Mouse (Mus musculus): ENCODE measurements around the gene Ubp1.

Ubp1 gene

DNA sequence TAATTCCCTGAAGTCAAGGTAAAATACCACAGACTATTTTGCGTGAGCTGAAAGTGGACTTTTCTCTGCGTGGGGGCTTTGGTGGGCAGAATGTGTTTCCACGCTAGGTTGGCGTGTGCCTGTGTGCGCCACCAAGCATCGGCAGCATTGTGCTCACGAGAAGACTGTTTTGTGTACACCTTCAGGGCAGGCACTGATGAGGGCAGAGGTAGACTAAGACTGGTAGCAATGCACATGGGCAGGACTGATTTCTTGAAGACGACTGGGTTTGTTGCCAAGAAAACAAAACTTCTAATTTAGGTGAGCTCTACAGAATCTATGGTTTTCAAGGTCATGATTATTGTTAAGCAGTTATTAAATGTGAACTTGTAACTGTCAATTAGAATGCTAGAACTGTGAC is 38.7 kb downstream of the Ubp1 start:
- DNase-seq (ENCODE audit: low spot score in 2 of 2) = no peak

DNA sequence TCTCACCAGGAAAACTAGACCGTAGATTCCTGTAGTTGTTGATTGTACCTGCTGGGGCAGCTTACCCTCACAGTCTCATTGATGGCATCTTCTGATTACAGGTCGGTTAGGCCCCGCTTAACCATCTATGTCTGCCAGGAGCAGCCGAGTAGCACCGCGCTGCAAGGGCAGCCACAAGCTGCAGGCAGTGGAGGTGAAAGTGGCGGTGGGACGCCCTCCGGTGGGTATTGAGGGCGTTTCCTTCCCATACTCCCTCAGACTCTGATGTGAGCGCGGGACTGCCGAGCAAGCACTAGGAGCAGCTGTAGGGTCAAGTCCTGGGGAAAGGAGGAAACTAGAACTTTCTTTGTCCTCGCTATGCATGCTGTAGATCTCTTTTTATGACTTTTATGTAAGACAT is 39.3 kb downstream of the Ubp1 start:
- no peak for DNase-seq (ENCODE audit: low spot score in 2 of 2)

DNA sequence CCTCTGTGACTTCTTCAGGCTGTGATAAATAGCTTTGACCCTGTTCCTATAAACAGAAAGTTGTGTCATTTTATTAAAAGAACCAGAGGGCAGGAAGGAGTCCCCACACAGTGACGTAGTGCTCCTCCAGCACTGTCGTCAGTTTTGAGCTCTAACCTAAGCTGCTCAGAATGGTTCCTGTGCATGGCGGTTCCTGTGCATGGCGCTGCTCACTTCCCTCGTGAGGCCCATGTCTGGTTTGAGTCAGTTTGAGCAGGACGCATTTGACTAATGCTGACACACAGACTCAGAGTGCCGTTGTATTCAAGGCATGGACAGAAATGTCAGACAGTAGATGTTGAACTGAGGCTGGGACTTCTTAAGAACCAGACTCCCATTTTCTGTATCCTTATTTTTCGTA is 40.9 kb downstream of the Ubp1 start:
- DNase-seq (ENCODE audit: low spot score in 2 of 2) = no peak

DNA sequence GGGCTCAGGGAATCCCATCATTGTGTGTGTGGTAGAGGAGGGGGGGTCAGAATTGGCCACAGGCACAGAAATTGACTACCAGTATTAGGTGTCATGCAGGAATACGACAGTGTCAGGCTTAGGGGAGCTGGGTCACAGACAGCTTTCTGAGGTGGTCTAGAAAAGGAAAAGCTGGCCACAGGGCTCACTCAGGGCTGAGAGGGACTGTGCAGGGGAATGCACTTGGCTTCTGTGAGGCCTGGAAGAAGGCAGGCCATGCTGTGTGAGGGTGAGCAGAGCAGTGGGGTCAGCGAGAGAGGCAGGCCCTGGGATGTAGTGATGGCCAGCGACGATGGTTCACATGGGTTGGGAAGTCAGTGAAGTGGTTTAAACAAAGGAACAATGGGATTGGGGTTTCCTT is 43.1 kb downstream of the Ubp1 start:
- DNase-seq (ENCODE audit: low spot score in 2 of 2) = no peak

DNA sequence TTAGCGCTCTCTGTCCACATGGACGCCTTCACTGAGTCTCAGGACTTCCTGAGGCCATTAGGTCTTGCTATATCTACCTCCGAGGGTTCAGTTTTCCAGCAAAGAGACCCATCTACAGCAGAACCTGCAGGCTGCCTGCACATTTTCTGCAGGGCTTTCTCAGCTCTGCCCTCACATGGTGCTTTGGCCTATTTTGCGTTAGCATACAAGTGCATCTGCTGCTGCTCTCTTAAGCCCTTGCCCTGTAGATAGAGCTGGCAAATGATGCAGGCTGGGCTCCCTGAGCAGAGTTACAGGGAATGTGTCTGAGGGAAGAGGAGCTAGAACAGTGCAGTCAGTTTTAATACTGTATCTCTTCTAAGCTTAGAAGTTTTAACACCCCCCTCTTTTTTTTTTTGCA is 44.2 kb downstream of the Ubp1 start:
- DNase-seq (ENCODE audit: low spot score in 2 of 2) = no peak

DNA sequence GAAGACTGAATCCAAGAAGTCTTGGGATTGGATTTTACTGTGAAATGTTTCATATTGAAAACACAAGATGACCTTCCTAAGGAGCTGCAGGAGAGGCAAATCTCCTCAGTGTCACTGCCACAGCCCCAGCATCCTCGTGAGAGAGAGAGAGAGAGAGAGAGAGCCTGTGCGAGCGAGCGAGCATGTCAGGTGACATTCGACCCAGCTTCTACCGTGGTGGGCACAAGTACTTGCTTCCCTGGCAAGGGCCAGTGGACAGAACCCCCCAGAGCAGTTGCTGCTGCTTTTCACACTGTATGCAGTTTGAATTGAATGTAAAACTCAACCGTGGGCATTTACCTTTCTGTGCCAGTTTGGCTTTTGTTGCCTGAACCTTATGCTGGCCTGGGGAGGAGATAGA is 44.7 kb downstream of the Ubp1 start:
- no peak for DNase-seq (ENCODE audit: low spot score in 2 of 2)

DNA sequence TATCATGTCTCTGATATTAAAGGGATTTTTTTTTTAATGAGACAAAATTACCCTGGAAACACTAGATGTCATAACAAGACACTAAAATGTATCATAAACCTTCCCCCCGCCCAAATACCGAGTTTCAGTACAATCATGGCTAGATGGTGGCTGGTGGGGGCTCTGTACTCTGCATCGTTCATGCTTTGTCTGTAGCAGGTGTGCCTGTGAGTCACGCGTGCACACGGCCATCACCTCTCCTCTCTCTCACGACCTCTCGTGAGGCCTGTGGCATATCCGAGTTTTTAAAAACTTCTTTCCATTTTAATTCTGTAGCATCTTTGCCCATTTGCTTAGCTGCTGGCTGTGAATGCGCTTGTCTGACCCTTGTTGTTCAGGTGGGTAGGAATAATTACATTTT is 45.5 kb downstream of the Ubp1 start:
- no peak for DNase-seq (ENCODE audit: low spot score in 2 of 2)

DNA sequence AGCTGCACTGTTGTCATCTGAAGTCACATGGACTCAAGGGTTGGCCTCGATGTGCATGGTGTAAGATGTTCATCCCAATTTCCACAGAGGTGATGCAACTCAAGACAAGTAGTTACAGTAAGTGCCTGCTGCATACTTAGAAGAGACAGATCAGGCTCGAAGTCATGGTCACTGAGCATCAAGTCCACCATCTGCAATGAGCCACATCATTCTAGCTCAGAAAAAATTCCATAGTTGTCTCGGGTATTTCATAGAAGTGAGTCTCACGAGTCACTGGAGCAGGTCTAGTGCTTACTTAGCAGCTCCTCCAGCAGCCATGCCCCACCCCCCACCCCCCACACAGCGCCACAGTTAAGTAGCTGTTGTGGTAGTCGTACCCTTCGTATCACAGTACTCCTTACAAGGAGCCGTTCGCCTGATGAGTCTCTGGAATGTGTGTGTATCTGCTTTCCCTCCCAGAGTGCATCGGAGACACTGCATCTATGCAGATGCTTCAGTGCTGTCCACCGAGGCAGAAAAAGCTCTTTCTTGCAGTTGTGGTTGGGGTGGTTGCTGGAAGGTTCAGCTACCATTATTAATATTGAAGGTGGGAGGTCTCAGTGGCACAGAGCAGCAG is 46.6 kb downstream of the Ubp1 start:
- no peak for DNase-seq (ENCODE audit: low spot score in 2 of 2)

DNA sequence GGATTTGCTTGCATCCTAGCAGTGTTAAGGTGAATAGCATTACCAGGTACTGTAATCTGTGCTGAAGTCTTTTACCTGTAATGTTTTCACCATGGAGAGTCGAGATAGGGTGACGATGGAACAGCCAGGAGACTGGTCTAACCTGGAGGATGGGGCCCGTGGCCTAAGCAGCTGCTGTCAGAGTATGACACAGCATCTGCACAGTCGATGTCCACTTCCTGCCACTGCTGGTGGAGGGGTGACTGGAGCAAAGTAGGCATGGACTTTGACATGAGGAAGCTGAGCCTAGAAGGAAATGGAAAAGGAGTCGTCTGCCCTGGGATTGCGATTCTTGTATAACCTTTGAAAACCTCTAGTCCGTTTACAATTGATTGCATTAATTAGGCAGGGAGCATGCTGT is 47.9 kb downstream of the Ubp1 start:
- no peak for DNase-seq (ENCODE audit: low spot score in 2 of 2)

DNA sequence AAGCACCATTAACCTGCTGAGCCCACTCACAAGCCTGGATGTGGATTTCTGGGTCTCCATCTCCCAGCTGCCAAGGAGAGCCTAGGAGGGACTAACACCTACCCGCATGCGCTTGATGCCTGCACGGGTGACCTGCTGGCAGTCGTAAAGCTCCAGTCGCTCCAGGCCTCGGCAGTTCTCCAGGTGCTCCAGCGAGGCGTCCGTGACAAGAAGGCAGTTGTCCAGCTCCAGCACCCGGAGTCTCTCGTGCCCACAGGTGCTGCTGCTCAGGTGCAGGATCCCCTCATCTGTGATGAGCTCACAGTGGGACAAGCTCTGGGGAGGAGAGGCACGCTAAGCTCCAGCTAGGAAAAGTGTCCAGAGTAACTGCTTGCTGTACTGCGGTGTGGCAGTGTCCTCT is 48.6 kb downstream of the Ubp1 start:
- no peak for DNase-seq (ENCODE audit: low spot score in 2 of 2)

DNA sequence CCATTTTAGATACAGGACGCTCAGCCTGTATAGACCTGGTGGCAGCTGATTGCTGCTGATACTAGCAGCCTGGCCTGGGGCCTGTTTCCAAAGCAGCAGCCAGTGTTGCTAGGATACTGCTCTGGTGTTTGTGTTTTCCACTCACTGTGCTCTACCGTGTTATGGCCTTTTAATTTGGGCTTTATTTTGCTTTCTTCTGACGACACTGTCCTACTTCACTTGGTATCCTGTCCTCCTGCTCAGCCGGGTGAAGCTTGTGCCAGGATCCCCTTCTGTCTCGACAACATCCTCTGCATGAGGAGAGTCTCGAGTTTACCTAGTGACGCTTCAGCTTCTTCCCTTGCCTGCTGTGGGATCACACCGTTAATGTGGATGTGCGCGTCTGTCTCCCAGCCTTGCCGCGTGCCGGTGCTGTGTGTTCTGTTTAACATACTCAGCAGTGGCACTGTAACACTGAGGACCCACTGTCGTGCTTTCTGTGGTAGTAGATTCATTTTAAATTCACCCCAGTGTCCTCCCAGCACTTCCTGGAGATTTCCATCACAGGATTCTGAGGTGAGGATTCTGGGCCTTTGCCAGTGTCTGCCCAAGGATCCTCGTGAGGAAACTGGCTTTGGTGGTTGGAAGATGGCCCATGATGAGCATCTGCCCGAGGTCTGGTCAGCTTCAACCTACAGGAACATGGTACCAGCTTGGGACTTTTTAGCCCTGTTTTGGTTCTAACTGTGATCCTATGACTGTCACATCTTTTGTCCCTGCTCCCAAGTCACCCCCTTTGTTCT is 50.6 kb downstream of the Ubp1 start:
- no peak for DNase-seq (ENCODE audit: low spot score in 2 of 2)

DNA sequence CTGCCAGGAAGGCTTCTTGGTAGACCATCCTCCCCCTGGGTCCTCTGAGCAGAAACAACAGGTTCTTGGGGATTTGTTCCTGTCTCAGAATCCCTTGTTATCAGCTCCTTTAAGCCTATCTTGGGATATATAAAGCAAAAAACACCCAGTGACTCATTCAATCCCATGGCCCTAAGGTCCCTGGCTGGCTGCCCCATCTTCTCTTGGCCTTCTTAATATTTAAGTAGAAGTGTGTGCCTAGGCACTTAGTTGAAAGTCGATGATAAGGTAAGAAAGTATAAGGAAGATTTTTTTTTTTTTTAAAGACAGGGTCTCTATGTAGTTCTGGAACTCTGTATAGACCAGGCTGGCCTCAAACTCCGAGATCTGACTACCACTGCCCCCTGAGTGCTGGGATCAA is 51.7 kb downstream of the Ubp1 start:
- DNase-seq (ENCODE audit: low spot score in 2 of 2) = no peak

DNA sequence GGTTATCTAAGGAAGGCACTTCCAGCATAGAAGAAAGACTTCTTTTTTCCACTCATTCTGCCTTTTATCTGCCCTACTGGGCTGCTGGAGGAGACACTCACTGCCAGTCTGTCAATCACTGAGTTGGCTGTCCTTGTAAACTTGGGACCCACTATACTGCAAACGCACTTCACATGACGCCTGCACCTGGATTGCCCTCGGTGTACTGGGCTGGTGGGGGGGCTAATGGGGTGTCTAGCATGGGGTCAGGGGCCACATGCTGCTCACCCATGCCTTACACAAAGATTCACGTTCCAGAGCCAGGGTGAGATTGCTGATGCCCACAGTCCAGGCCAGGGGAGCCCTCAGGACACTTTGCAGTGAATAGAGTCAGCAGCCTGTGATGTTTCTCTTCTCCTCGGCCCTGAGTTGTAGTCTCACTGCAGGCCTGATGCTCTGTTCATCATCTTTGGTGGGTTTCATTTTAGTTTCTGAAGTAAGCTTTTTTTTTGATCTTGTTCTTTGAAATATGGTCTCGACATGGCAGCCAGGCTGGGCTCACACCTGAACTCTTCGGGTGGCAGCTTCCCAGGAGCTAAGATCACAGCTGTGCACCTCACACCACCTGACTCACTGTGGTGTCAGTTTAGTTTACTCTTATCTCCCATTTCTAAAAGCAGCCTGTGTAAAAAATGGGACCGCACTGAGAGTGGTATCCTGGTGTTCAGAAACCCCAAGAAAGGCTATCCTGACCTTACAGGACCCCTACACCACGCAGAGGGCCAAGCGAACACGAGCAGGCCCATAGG is 52.3 kb downstream of the Ubp1 start:
- DNase-seq (ENCODE audit: low spot score in 2 of 2) = no peak

DNA sequence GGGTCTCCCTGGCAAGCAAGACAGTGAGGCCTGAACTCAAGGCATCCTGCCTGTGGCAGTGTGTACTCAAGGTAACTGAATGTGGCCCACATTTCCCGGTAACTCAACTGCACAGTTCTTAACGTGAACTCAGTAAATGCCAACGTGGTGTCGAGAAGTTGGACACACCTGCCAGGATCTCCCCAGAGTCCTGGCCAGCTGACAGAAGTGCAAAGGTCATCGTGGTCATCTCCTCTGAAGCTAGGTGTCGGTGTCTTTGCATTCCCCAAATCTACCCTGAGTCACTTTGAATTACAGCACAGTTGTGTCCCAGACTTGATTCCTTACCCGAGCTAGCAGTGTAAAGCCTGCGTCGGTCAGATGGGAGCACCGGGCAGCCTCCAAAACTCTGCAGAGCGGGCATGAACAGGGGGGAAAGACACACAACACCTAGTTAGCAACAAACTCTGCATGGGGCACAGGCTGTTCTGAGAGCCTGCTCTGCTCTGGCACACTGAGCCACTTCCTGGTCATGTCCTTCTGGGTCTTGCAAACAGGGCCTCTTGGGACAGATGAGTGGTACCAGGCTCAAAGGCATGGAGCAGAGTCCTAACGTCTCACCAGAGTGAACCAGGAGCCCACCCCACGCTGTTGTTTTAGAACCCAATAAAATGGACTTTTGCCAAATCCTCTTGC is 54.3 kb downstream of the Ubp1 start:
- no peak for DNase-seq (ENCODE audit: low spot score in 2 of 2)

DNA sequence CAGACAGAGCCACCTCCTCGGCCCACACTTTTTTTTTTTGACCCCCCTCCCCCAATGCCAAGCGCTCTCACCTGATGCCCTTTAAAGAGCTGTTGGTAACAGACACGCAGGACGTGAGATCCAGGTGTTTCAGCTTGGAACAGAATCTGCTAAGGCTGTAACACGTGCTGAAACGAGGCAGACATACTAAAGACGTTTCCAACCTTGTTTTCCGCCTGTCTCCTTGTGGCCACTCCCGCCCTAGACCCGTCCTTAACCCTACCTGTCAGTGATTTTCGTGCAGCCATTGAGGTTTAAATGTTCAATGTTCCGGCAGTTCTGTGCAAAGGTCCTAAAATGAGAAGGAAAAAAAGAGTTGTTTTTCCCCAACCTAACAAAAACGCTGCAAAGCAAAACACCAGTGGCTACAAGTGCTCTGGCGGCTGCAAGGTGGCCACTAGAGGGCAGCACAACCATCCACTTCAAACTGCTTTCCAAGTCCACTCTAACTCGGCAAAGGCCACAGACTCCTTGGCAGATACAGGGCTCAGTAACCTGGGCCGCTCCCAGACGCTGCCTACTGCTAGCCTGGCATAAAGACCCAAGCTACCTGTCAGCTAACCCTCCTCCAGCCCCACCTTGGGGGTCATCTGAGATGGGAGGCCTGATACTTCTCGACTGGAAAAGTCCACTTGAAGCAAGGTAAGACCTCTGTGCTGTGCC is 60.0 kb downstream of the Ubp1 start:
- DNase-seq (ENCODE audit: low spot score in 2 of 2) = peak; percentile 62 to 70

DNA sequence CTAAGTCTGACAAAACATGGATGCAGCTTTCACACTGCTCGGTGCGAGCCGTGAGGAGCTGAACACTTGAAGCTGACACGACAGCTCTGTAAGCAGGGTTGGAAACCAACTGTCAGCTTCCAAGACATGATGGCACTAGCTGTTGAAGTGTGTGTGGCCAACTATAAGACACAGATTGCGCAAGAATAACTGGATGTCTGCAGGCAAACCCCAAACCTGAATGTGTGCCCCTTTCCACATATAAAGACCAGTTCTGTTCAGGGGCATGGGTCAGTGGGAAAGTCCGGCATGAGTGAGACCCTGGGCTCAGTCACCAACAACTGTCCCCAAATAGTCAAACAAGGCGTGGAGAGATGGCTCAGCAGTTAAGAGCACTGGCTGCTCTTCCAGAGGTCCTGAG is 62.1 kb downstream of the Ubp1 start:
- no peak for DNase-seq (ENCODE audit: low spot score in 2 of 2)

DNA sequence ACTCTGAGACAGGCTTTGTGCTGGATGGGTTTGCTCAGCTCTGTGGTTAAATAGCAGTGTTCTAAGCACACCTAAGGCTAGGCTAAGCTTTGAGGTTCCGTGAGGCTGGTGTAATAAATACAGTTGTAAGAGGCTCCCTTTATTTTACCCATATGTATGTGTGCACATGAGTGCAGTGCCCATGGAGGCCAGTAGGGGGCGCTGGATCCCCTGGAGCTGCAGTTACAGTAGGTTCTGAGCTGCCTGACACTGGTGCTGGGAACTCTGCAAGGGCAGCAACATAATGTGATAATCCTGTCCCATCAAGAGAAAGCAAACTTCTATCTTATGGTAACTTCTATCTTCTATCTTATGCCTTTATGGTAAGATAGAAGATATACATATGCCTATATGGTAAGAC is 67.6 kb downstream of the Ubp1 start:
- DNase-seq (ENCODE audit: low spot score in 2 of 2) = no peak

DNA sequence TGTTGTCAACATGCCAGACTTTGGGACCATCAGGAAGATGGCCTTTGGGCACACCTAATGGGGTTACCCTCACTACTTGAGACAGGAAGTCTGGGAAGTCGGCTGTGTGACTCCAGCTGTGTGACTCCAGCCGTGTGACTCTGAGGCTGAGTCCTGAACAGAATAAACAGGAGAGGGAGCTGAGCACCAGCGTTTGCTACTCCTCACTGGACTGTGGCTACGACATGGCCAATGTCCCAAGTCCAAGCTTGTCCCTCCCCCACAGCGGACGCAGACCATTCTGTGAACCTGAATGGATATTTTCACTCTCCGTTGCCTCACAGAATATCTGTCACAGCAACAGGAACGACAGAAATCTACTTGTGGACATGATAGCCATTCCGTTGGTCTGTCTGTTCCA is 76.1 kb downstream of the Ubp1 start:
- no peak for DNase-seq (ENCODE audit: low spot score in 2 of 2)

DNA sequence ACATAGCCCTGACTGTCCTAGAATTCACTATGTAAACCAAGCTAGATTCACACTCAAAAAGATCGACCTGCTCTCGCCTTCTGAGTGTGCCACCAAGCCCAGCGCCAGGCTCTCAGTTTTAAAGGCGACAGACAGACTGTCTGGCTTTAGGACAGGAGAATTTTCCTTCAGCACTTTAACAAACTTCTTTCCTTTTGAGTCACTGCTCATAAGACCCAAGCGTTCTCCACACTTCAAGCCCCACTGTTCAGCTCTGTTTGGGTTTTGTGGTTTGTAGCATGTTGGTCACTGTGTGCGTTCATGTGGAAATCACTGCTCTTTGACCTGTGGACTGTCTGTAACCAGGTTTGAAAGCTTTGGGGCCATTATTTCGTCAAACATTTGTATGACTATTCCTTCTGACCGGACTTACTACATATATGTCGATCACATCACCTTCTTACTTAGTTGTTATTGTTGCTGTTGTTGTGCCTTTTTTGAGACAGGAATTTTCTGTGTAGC is 77.2 kb downstream of the Ubp1 start:
- no peak for DNase-seq (ENCODE audit: low spot score in 2 of 2)

DNA sequence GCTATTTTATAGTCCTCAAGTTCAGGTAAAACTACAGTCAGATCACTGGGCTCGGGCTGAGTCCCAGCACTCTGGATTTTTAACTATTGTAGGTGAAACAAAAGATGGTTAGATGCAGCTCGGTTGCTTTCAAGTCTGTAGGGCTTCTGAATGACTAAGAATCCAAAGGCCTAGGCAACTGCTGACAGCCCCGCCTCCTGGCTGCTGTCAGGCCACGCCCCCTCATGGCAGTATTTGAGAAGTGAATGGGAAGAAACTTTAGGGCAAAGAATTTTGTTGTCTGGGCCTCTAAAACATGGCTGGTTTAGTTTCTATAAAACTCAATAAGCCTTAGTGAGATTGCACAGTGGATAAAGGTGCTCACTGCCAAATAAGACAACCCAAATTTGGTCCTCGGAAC is 78.8 kb downstream of the Ubp1 start:
- no peak for DNase-seq (ENCODE audit: low spot score in 2 of 2)

DNA sequence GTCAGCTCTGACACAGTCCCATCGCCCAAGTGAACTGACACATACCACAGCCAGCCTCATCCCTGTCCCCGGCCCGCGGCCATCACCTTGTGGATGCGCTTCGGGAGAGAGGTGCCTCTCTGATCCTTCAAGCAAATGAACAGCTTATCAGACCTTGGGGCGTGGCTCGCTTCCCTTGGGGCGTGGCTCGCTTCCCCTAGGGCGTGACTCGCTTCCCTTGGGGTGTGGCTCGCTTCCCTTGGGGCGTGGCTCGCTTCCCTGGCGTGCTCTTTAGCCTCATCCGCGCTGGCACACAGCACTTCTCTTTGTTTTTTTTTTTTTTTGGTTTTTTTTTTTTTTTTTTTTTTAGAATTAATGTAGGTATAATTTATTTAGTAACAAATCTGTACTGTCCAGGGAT is 80.5 kb downstream of the Ubp1 start:
- no peak for DNase-seq (ENCODE audit: low spot score in 2 of 2)

DNA sequence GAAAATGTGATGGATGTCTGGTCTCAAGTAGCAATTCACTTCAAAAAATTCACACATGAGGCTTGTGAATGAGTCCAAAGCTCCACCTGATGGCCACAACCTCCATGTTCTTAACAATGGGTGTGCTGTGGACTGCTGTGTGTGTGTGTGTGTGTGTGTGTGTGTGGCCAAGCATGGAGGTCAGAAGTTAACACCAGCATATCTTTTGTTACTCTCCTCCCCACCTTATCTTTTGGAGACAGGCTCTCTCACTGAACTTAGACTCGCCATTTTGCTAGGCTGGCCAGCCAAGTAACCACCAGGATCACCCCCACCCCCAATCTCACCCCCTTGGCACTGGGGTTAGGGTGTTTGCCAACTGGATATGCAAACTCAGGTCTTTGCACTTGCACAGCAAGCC is 83.3 kb downstream of the Ubp1 start:
- DNase-seq (ENCODE audit: low spot score in 2 of 2) = no peak

Data from urinary bladder, adult 18-20 months (tissue).